Mouse (Mus musculus) layer of hippocampus, adult 6 months (tissue): ENCODE results near the gene Slc19a2. TPM values are rescaled to one million over a fixed set of nuclear protein-coding genes. Genes with fewer than 3 reads are reported as not detected.

Experiments used
- long read RNA-seq, 2 experiments: library from polyadenylated mRNA; unstranded; transcript quantifications; one replicate each; pipeline ENCODE4 v2.0.0; 2019 to 2020
- polyA plus RNA-seq: library from polyadenylated mRNA; unstranded; fragments of <200 nt; fragmentation: Nextera tagmentation; gene quantifications from 2 replicates; pipeline ENCODE4 v1.2.3, GENCODE M21; 2021

Slc19a2 gene
- polyA plus RNA-seq: 7.5 and 8.1 TPM in 2 replicates
- long read RNA-seq, experiment 1, transcript Slc19a2-201 (6 exons, 3,571 nt): major isoform, 11 of 16 reads
- long read RNA-seq, experiment 1, partial matches to known transcripts: 1 of 16 reads
- long read RNA-seq, experiment 1, other reads (novel, unspliced or antisense): 3 of 16 reads
- long read RNA-seq, experiment 2, transcript Slc19a2-201 (6 exons, 3,571 nt): major isoform, 75 of 90 reads
- long read RNA-seq, experiment 2, partial matches to known transcripts: 1 of 90 reads
- long read RNA-seq, experiment 2, other reads (novel, unspliced or antisense): 14 of 90 reads

GRCm38 (mm10) chr1:164248465-164249331 lies at the start of gene Slc19a2:
TSS of gene Slc19a2 (plus strand) at chr1:164249046.

GRCm38 (mm10) chr1:164275455-164275954 lies 26.7 kb downstream of the Slc19a2 start, which contains the start of gene Ccdc181:
TSS of gene Ccdc181 (plus strand) at chr1:164275585.

GRCm38 (mm10) chr1:164303821-164304220 lies 55.0 kb downstream of the Slc19a2 start, which contains the start of gene Nme7:
TSS of gene Nme7 (plus strand) at chr1:164304121.

GRCm38 (mm10) chr1:164307124-164307751 lies 58.4 kb downstream of the Slc19a2 start, which contains the start of gene Blzf1:
TSS of gene Blzf1 (minus strand) at chr1:164307489.

Other genes with a start within 250 kb of the Slc19a2 start
- gene Sele, start 200.8 kb upstream of the Slc19a2 start, polyA plus RNA-seq: not detected in 2 replicates
- not detected in 2 replicates for gene Sell, start 187.1 kb upstream of the Slc19a2 start, polyA plus RNA-seq
- not detected in 2 replicates for gene Selp, start 133.8 kb upstream of the Slc19a2 start, polyA plus RNA-seq
- gene F5, start 97.2 kb upstream of the Slc19a2 start, polyA plus RNA-seq: 0.15 and 3.4 TPM in 2 replicates
- 17.3 and 19.5 TPM in 2 replicates for gene Ccdc181, start 26.5 kb downstream of the Slc19a2 start, polyA plus RNA-seq
- gene Nme7, start 55.1 kb downstream of the Slc19a2 start, polyA plus RNA-seq: 29.9 and 34.1 TPM in 2 replicates
- gene Blzf1, start 58.4 kb downstream of the Slc19a2 start, polyA plus RNA-seq: 20.6 and 21.3 TPM in 2 replicates
- gene Atp1b1, start 209.3 kb downstream of the Slc19a2 start, polyA plus RNA-seq: 1,410 and 1,469 TPM in 2 replicates